Mouse (Mus musculus) testis, adult 2 months (tissue): ENCODE measurements around the gene Nipal1. TPM values are rescaled to one million over a fixed set of nuclear protein-coding genes. Genes with fewer than 3 reads are reported as not detected.
A peak's percentile ranks its signal among the peaks of the same experiment; 100 is the strongest.

ENCODE experiments used
- H3K27ac ChIP-seq: fragments of 200-500 bp; 2 replicates; pipeline ENCODE4 v1.5.1; 2012; ENCODE audit warnings: low read depth, low read length; ENCODE audit not compliant: control insufficient read depth, insufficient read depth
- H3K27me3 ChIP-seq: fragments of 200-500 bp; 2 replicates; pipeline ENCODE4 v1.6.1; 2012; ENCODE audit warnings: mild to moderate bottlenecking, low read length, moderate library complexity; ENCODE audit not compliant: control insufficient read depth, insufficient read depth
- H3K36me3 ChIP-seq: fragments of 200-500 bp; 2 replicates; pipeline ENCODE4 v1.6.1; 2012; ENCODE audit warnings: mild to moderate bottlenecking, low read length; ENCODE audit not compliant: control insufficient read depth, insufficient read depth
- H3K4me1 ChIP-seq: fragments of 200-500 bp; 2 replicates; pipeline ENCODE4 v1.6.1; 2012; ENCODE audit warnings: low read length; ENCODE audit not compliant: control insufficient read depth, insufficient read depth
- H3K4me3 ChIP-seq: fragments of 200-500 bp; 2 replicates; pipeline ENCODE4 v1.5.1; 2012; ENCODE audit warnings: low read depth, mild to moderate bottlenecking, low read length, moderate library complexity, mixed read lengths; ENCODE audit not compliant: control insufficient read depth
- CTCF ChIP-seq: fragments of 200-500 bp; IDR thresholded peaks from 2 replicates; pipeline ENCODE4 v1.5.1; 2012; ENCODE audit warnings: low read depth, mild to moderate bottlenecking, inconsistent platforms, low read length, moderate library complexity; ENCODE audit not compliant: control insufficient read depth, insufficient read depth, insufficient replicate concordance
- POLR2A ChIP-seq: fragments of 200-500 bp; IDR thresholded peaks from 2 replicates; pipeline ENCODE4 v1.6.1; 2012; ENCODE audit warnings: low read depth, mild to moderate bottlenecking, inconsistent platforms, low read length, moderate library complexity; ENCODE audit not compliant: control insufficient read depth
- polyA plus RNA-seq: library from polyadenylated mRNA; depleted of rRNA; stranded (reverse); fragments of >200 nt; gene quantifications from 2 replicates; pipeline ENCODE4 v1.2.3, GENCODE M21; 2012

Gene Nipal1
- polyA plus RNA-seq, 1 experiment, result 0.31 TPM

DNA sequence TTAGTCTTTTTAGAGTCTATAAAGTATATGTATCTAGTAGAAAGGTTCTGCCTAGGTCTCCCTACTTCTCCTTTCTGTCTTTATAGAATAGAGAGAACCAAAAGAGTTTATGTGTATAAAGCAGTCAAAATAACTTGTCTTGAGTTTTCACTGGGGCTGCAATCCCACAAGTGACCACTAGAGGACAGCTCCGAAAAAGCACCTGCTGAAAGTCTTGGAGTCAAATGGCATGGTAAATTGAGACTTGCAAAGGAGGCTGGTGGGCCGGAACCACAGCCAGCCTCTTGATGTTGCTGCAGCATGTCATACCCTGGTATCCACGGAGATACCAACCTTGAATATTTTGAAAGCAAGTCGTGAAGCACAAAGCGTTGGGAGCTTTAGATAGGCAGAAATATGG is 17.7 kb downstream of the Nipal1 start:
- Histone ChIP-seq H3K4me3 (no peak overlapping the region), H3K36me3 (no peaks in the 10 kb centered on the region), H3K27ac (no peak overlapping the region), H3K27me3 (no peaks in the 10 kb centered on the region), H3K4me1 (no peaks in the 10 kb centered on the region)
- TF ChIP-seq CTCF (peak; percentile 40; the same call in 1 of the 2 replicates), POLR2A (no peak)

GRCm38 (mm10) chr5:72666428-72666827 is 18.8 kb downstream of the Nipal1 start:
- Histone ChIP-seq H3K4me3 (no peak overlapping the region), H3K27me3 (no peaks in the 10 kb centered on the region), H3K36me3 (no peaks in the 10 kb centered on the region), H3K4me1 (no peaks in the 10 kb centered on the region), H3K27ac (no peak overlapping the region)
- no peak for TF ChIP-seq CTCF
- no peak for TF ChIP-seq POLR2A

GRCm38 (mm10) chr5:72668351-72668750 is 20.8 kb downstream of the Nipal1 start:
- TF ChIP-seq POLR2A (no peak), CTCF (no peak)
- H3K36me3 ChIP-seq, result no peaks in the 10 kb centered on the region
- H3K27me3 ChIP-seq, result no peaks in the 10 kb centered on the region

GRCm38 (mm10) chr5:72671017-72671699 is 23.6 kb downstream of the Nipal1 start:
- H3K27ac ChIP-seq, result no peak overlapping the region
- no peaks in the 10 kb centered on the region for H3K36me3 ChIP-seq
- TF ChIP-seq POLR2A (no peak), CTCF (no peak)

More at GRCm38 (mm10) chr5:72668351-72668750, 20.8 kb downstream of the Nipal1 start:
- Histone ChIP-seq H3K4me1 (no peaks in the 10 kb centered on the region), H3K4me3 (no peak overlapping the region), H3K27ac (no peak overlapping the region)

DNA sequence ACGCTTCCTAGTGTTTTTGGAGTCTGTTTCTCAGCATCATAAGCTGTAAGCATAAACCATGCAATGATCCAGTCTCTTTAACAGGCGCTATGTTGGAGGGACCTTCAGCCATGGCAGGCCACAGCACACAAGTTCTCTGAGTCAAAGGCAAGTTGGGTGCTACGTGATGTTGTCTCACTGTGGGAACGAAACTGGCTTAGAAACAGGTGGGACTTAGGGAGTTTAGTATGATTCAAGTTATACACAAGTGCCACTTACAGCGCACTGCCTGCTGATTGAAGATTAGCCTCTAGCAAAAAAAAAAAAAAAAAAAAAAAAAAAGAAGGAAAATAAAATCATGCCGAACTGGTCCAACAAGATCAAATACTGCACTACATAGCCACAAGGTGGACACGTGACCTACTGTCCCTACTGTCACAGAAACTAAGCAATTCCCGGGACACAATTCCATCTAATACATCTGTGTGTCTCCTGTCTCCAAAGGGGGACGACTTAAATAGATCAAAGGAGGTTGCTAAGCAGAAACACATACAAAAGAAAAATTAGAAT is 27.5 kb downstream of the Nipal1 start:
- no peak overlapping the region for H3K4me3 ChIP-seq

More at GRCm38 (mm10) chr5:72671017-72671699, 23.6 kb downstream of the Nipal1 start:
- H3K4me1 ChIP-seq, result no peaks in the 10 kb centered on the region
- no peak overlapping the region for H3K4me3 ChIP-seq
- H3K27me3 ChIP-seq, result no peaks in the 10 kb centered on the region

DNA sequence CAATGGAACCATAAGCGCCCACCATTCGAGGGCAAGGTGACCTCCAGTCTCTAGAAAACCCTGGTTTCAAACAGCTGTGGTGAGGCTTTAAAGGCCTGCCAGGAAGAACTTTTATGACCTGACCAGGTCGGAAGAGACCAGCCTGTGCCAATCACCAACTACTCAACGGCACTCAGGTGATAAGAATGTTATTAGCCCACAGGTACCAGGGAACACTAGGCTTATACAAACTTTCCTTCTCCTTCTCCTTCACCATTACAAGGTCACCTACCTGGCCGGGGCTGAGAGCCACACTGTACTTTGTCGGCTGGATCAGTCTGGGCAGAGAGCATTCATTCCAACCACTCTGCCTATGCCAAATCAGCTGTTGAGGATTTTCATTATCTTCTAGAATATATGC is 33.9 kb downstream of the Nipal1 start:
- H3K4me3 ChIP-seq, result peak overlapping the region; percentile 49
- no peak overlapping the region for H3K27ac ChIP-seq
- H3K36me3 ChIP-seq, result no peaks in the 10 kb centered on the region
- TF ChIP-seq CTCF, result no peak
- no peak for TF ChIP-seq POLR2A
- no peaks in the 10 kb centered on the region for H3K27me3 ChIP-seq
- H3K4me1 ChIP-seq, result no peaks in the 10 kb centered on the region

More for the DNA sequence above, 27.5 kb downstream of the Nipal1 start:
- no peak for TF ChIP-seq POLR2A
- no peak for TF ChIP-seq CTCF
- Histone ChIP-seq H3K27ac (no peak overlapping the region), H3K36me3 (no peaks in the 10 kb centered on the region), H3K27me3 (no peaks in the 10 kb centered on the region), H3K4me1 (no peaks in the 10 kb centered on the region)

DNA sequence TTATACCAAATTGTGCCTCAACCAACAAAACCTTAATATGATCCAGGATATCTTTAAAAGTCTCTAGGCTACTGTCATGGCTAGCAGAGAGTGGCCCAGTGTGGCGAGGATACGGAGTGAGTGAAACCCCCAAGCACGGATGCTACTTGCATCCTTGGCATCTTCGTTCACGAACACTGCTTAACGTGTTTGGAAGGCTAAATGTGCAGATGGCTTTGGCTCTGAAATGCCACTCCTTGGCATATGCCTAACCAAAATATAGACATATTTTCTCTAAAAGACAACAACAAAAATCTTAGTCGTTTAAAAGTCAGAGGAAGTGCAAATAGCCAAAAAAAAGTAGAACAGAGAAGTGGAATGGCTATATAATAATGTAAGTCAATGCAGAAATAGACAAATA is 42.0 kb downstream of the Nipal1 start:
- Histone ChIP-seq H3K27me3 (no peaks in the 10 kb centered on the region), H3K4me1 (no peaks in the 10 kb centered on the region), H3K4me3 (no peak overlapping the region), H3K36me3 (no peaks in the 10 kb centered on the region), H3K27ac (no peak overlapping the region)
- TF ChIP-seq CTCF (no peak), POLR2A (no peak)

GRCm38 (mm10) chr5:72690516-72690915 is 42.9 kb downstream of the Nipal1 start:
- Histone ChIP-seq H3K27ac (no peak overlapping the region), H3K4me1 (no peaks in the 10 kb centered on the region), H3K27me3 (no peaks in the 10 kb centered on the region), H3K36me3 (no peaks in the 10 kb centered on the region), H3K4me3 (no peak overlapping the region)
- TF ChIP-seq POLR2A, result no peak
- no peak for TF ChIP-seq CTCF
